Mouse (Mus musculus) liver, adult 2 months (tissue): Measurements from ENCODE around the gene Foxp1.

Experiments used
- CTCF ChIP-seq: fragments of 200-500 bp; IDR thresholded peaks from 2 replicates; pipeline ENCODE4 v1.5.1; 2011; ENCODE audit warnings: low read depth, low read length, control low read depth
- POLR2A ChIP-seq: fragments of 200-500 bp; IDR thresholded peaks from 2 replicates; pipeline ENCODE4 v1.6.1; 2011; ENCODE audit warnings: low read length, control low read depth; ENCODE audit not compliant: insufficient read depth; ENCODE audit errors: extremely low read depth

- TF ChIP-seq CTCF (no peak), POLR2A (no peak)
Measured at GRCm38 (mm10) chr6:98938348-98938747, 584.2 kb downstream of the Foxp1 start.
